Mouse (Mus musculus) olfactory bulb, adult 2 months (tissue): ENCODE measurements at regions not wholly inside any gene's neighbourhood (a gene's known extent, or its start where the extent isn't known, plus 50 kb on each side); places are given as distances from the start of the nearest gene placed in this dataset.

ENCODE experiments used
- H3K27ac ChIP-seq: fragments of 200-500 bp; 2 replicates; pipeline ENCODE4 v1.5.1; 2012; ENCODE audit warnings: low read depth, low read length; ENCODE audit not compliant: insufficient read depth
- H3K4me1 ChIP-seq: fragments of 200-500 bp; 2 replicates; pipeline ENCODE4 v1.6.1; 2012; ENCODE audit warnings: low read length; ENCODE audit not compliant: control insufficient read depth, insufficient read depth
- H3K4me3 ChIP-seq: fragments of 200-500 bp; 2 replicates; pipeline ENCODE4 v1.5.1; 2012; ENCODE audit warnings: mild to moderate bottlenecking, low read depth, low read length, moderate library complexity; ENCODE audit not compliant: insufficient read depth
- CTCF ChIP-seq: fragments of 200-500 bp; IDR thresholded peaks from 2 replicates; pipeline ENCODE4 v1.5.1; 2012; ENCODE audit warnings: low read depth, mild to moderate bottlenecking, low read length, moderate library complexity; ENCODE audit not compliant: insufficient read depth
- POLR2A ChIP-seq: fragments of 200-500 bp; IDR thresholded peaks from 2 replicates; pipeline ENCODE4 v1.6.1; 2012; ENCODE audit warnings: mild to moderate bottlenecking, low read depth, low read length, moderate library complexity; ENCODE audit not compliant: insufficient read depth
- WGBS: fragments of 180-500 bp; shearing (Covaris S2); methylation state at CpG from one replicate; pipeline ENCODE4 v1.1.7; 2018; 5-methylcytosine and 5-hydroxymethylcytosine counted together

- 71% methylated on average over 1 of the region's 1 CpGs for WGBS
- Histone ChIP-seq H3K4me3 (no peak overlapping the region), H3K4me1 (no peaks in the 10 kb centered on the region), H3K27ac (no peak overlapping the region)
- TF ChIP-seq CTCF, result no peak
- TF ChIP-seq POLR2A, result no peak
These were observed 409.2 kb upstream of the Klf4 start for GRCm38 (mm10) chr4:55941423-55941822.

DNA sequence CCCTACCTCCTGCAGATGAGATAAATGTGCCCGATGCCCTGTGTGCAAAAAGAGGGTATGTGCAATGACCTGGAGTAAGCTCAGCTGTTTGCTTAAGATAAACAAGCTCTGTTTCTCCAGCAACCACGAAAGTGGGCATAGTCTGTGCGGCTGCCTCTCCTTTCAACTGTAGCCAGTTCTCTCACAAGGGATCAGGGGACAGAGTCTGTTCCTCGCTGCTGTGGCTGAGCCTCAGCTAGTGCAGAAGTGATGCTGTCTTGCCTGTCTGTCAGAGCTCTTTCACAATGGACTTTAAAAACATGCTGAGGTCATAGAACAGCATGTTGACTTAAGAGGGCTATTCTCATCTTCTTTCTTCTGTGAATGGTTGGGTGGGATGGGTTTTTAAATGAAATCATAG is 406.1 kb upstream of the Klf4 start:
- WGBS, result 42% methylated on average over 4 of the region's 4 CpGs
- TF ChIP-seq CTCF (no peak), POLR2A (no peak)
- Histone ChIP-seq H3K4me3 (no peak overlapping the region), H3K4me1 (no peaks in the 10 kb centered on the region), H3K27ac (no peak overlapping the region)

GRCm38 (mm10) chr4:55937833-55938232 is 405.6 kb upstream of the Klf4 start:
- no peak overlapping the region for H3K27ac ChIP-seq
- H3K4me3 ChIP-seq, result no peak overlapping the region
- H3K4me1 ChIP-seq, result no peaks in the 10 kb centered on the region
- TF ChIP-seq CTCF (no peak), POLR2A (no peak)
- 82% methylated on average over 1 of the region's 1 CpGs for WGBS

- Histone ChIP-seq H3K27ac (no peak overlapping the region), H3K4me3 (0 out of 2 replicates have a peak overlapping the region, but pooled peaks have one; percentile 6), H3K4me1 (peaks cover 2% of the 10 kb centered on the region; the same call in 1 of the 2 replicates)
- 18% methylated on average over 11 of the region's 11 CpGs for WGBS
- TF ChIP-seq CTCF (no peak), POLR2A (no peak)
These were observed 397.0 kb upstream of the Klf4 start for GRCm38 (mm10) chr4:55929141-55929782.

- WGBS, result 28% methylated on average over 11 of the region's 11 CpGs
- H3K27ac ChIP-seq, result no peak overlapping the region
- no peak overlapping the region for H3K4me3 ChIP-seq
- TF ChIP-seq POLR2A, result no peak
- no peak for TF ChIP-seq CTCF
- H3K4me1 ChIP-seq, result peaks cover 2% of the 10 kb centered on the region; the same call in 1 of the 2 replicates
These were observed 396.4 kb upstream of the Klf4 start for GRCm38 (mm10) chr4:55928670-55929069.

DNA sequence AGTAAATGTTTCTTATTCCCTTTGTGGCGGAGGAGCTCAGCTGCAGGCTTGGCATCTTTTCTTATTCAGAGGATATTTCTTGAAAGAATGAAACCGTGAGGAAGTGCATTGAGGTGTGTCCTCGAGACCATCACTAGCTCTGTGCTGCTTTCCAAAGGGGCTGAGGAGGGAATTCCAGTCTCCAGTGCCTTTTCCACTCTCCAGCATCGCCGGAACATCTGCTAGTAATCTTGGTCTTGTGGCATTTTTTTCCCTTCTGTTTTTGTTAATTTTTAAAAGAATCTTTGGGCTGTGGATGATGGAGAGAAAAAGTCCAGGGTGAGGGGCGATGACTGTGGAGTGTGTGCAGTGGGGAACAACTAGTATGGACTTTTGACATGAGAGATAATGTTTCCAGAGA is 395.9 kb upstream of the Klf4 start:
- Histone ChIP-seq H3K27ac (no peak overlapping the region), H3K4me3 (no peak overlapping the region), H3K4me1 (peaks cover 2% of the 10 kb centered on the region; the same call in 1 of the 2 replicates)
- no peak for TF ChIP-seq CTCF
- TF ChIP-seq POLR2A, result no peak
- 84% methylated on average over 6 of the region's 6 CpGs for WGBS

DNA sequence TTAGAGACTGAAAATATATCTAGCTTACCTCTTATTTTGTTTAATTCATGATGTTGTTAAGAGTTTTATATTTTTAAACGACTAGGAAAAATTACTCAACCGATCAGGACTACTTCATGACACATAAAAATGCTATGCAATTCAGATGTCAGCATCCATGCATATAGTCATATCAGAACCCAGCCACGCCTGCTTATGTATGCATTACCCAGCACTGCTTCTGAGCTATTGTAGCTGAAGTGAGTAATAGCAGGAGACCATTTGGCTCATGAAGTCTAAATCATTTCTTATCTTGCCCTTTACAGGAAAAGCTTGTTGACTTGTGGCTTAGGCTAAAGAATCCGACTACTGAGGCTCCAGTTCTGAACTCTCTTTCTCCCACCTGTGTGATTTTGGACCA is 395.1 kb upstream of the Klf4 start:
- Histone ChIP-seq H3K4me1 (peaks cover 2% of the 10 kb centered on the region; the same call in 1 of the 2 replicates), H3K27ac (no peak overlapping the region), H3K4me3 (no peak overlapping the region)
- 98% methylated on average over 4 of the region's 4 CpGs for WGBS
- TF ChIP-seq POLR2A (no peak), CTCF (no peak)

DNA sequence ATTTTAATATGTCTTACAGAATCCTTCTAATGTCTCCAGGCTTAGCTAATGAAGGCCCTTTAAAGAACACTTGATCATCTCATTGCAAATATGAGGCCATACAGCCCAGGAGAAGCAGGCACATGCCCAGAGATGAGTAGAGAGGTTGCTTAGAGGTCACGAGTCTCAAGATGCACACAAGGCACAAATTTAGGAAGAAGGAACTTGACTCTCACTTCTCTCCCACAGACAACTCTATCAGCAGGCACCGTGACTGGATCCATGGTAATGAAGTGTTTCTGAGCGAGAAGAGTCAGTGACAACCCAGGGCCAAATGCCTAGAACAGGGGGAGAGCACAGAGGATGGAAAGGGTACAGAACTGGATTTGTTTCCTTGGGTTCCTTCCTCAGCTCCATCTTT is 392.7 kb upstream of the Klf4 start:
- no peak overlapping the region for H3K4me3 ChIP-seq
- 95% methylated on average over 3 of the region's 3 CpGs for WGBS
- no peak for TF ChIP-seq CTCF
- TF ChIP-seq POLR2A, result no peak
- peaks cover 2% of the 10 kb centered on the region; the same call in 1 of the 2 replicates for H3K4me1 ChIP-seq
- H3K27ac ChIP-seq, result no peak overlapping the region

DNA sequence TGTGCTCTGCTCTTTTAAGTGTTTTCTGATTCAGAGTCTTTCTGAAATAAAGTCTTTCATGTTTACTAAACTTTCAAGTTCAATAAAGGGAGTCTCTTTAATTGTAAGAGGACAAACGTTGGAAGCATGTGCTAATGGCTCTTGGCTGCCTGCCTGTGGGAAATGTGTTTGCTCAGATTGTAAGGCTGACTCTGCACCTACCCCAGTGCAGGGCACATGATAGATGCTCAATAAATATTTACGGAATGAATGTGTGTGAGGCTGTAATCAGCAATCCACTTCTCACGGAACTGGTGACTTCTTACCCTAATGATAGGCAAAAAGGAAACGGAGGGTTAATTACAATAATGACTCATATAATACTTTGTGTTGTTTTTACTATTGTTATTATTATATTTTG is 389.0 kb upstream of the Klf4 start:
- no peak for TF ChIP-seq POLR2A
- TF ChIP-seq CTCF, result no peak
- WGBS, result 62% methylated on average over 4 of the region's 4 CpGs
- no peaks in the 10 kb centered on the region for H3K4me1 ChIP-seq
- H3K4me3 ChIP-seq, result no peak overlapping the region
- no peak overlapping the region for H3K27ac ChIP-seq
